Mouse (Mus musculus) liver, adult (tissue): ENCODE measurements at regions not wholly inside any gene's neighbourhood (a gene's known extent, or its start where the extent isn't known, plus 50 kb on each side); places are given as distances from the start of the nearest gene placed in this dataset.

Experiments used
- GATA4 ChIP-seq: IDR thresholded peaks from 2 replicates; pipeline ENCODE4 v1.6.1; 2014; ENCODE audit warnings: mild to moderate bottlenecking, low read length; ENCODE audit not compliant: insufficient replicate concordance

- no peak for TF ChIP-seq GATA4
These were observed 158.8 kb upstream of the Tgfbr2 start for GRCm38 (mm10) chr9:116333956-116334463.

DNA sequence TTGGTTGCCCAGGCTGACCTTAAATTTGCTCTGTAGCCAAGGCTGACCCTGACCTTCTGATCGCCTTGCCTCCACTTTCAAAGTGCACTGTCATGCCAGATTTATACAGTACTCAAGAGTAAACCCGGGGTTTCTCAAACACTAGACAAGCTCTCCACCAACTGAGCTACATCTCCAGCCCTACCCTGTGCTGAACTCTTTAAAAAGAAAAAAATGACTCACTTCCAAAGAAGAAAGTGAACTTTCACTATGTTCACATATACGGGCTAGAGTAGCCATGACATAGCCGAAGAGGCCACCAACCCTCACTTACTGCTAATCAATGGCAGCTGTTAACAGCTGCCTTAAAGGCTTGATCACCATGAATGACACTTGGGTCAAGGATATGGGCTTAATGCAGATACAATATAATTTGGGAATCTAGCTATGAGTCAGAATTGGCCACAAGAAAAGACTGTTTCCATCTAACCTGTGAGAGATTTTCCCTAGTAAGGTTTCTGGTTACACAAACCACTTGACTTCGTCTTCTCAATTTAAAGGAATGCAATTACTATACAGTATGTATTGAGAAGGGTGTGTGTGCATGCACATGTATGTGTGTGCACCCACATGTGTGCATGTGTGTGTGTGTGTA lies 157.4 kb upstream of the Tgfbr2 start:
- no peak for TF ChIP-seq GATA4

GRCm38 (mm10) chr9:116331406-116331805 lies 156.2 kb upstream of the Tgfbr2 start:
- no peak for TF ChIP-seq GATA4

DNA sequence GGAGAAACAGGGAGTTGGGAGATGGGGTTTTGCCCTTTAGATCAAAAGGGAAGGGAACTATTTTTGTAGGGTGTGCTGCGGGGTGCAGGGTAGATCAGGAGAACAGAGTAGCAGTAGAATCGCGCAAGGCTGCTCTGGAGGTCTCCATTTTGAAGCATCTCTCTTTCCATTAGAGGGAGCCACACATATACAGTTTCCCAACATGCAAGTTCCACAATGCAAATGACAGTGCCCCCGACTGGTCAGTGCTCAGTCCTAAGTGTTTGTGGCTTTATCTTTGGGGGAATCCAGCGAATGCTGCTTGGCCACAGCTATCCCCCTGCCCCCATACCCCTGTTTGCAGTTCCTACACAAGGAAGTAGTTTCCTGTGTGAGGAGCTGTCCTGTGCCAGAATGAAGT lies 155.6 kb upstream of the Tgfbr2 start:
- TF ChIP-seq GATA4 = no peak

- no peak for TF ChIP-seq GATA4
These were observed 154.0 kb upstream of the Tgfbr2 start for GRCm38 (mm10) chr9:116329147-116329546.

DNA sequence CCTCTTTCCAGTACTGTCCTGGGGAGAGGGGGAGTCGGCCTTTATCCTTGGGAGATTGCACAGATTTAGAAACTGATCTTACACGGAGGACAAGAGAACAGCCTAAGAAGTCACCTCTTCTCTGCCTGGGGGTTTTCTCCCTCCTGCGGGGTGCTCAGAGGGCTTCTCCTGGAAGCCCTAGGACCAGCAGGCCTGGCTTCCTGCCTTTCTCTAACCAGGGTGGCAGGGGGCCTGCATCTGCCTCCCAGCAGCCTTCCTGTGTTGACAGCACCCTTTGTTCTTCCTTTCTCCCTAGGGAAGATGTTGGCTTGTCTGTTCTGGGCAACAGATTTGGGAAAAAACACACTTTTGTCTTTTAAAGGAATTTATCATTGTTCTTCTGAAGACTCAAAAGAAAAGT lies 153.0 kb upstream of the Tgfbr2 start:
- no peak for TF ChIP-seq GATA4

- no peak for TF ChIP-seq GATA4
These were observed 151.9 kb upstream of the Tgfbr2 start for GRCm38 (mm10) chr9:116327080-116327479.

DNA sequence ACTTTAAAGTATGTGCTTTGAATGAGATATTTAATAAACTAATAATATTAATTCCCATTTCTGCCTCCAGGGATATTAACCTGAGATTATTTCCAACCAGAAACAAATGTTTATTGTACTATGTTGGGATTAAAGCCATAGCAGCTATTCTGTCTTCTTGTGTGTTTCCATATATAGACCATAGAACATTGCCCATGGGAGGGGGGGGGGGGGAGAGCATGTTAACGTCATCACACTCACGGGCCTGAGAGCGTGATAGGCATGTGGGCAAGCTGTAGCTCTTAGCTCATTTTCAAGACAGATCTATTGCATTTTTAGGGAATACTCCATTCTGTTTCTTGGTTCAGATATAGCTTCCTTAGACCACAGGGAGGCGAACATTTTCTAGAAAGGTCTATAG lies 149.8 kb upstream of the Tgfbr2 start:
- no peak for TF ChIP-seq GATA4

DNA sequence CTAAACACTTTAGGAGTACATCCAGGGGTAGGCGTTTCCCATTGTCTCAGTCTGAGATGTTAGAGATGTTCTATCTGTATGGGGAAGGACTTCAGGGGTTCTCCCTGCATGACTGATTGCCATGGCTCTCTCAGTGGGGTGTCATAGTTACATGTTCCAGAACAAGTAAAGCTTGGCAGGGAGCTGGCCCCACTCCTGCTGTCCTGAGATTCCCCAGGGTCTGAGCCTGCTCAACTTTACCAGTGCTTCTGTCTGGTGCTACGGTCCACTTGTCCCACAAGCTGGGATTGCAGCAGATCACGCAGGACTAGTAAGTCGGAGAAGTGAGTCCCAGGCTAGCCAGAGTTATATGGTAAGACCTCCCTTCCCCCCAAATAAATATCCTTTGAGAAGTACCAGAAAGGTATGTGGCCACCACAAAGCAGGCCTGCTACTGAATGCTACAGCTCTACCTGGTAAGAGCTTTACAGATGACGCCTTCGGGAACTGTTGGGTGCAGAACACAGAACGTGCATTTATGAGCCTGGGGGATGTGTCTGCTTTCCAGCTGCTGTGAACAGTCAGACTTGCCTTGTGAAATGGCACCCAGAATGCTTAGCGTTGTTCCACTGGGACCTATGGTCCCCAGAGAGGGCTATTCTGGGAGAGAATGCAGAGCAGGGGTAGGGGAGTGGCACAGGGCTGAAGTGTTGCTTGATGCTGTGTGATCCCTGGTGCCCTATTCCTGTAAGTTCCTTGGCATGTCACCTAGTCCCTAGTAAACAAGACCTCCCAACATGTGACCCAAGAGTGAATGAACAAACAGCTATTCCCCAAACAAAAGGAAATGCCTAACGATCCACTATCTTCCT lies 148.9 kb upstream of the Tgfbr2 start:
- TF ChIP-seq GATA4 = no peak

DNA sequence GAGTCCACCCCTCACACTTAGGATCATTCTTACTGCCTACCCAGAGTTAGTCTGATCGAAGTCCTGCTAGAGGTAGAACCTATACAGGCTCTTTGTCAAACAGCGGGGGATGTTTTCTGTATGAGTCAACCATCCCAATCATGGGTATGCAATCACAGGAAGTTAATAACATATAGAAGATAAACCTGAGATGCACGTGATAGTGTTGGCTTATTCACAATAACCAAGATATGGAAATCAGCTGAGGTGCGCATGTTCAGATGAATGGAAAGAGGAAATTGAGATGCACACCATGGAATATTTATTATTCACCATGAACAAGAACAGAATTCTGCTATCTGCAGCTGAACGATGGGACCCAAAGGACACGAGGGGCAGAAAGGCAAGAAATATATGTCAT lies 146.7 kb upstream of the Tgfbr2 start:
- TF ChIP-seq GATA4 = no peak

GRCm38 (mm10) chr9:116319421-116319820 lies 144.3 kb upstream of the Tgfbr2 start:
- TF ChIP-seq GATA4 = no peak

- no peak for TF ChIP-seq GATA4
These were observed 141.5 kb upstream of the Tgfbr2 start for GRCm38 (mm10) chr9:116316582-116317095.

DNA sequence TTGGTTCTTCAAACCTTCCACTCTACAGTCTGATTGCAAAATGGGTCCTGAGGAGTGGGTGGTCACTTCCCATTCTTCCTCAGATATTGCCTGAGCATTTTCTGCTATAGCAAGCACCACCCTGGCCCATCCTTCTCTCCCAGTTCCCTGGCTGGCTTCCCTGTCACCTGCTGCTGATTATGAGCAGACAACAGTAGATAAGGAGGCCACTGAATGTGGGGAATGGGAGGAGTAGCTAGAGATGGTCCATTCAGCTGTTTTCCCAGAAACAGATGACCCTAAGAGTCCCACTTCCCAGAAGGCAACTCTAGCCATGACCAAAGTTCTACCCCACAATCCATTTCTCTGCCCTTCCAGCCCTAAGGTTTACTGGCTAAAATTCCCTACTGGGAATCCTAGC lies 139.6 kb upstream of the Tgfbr2 start:
- no peak for TF ChIP-seq GATA4

- no peak for TF ChIP-seq GATA4
These were observed 139.0 kb upstream of the Tgfbr2 start for GRCm38 (mm10) chr9:116313932-116314790.

GRCm38 (mm10) chr9:116311364-116311763 lies 136.2 kb upstream of the Tgfbr2 start:
- TF ChIP-seq GATA4 = no peak
